Mouse (Mus musculus): ENCODE data around the gene Klhl4.

The Klhl4 gene

GRCm38 (mm10) chrX:114473782-114474731 lies at the start of gene Klhl4:
Gene Klhl4 (plus strand): TSS chrX:114474333.
- DNase-seq, result peak in 1 of 2 experiments; percentile 21

GRCm38 (mm10) chrX:114484153-114484552 lies 10.0 kb downstream of the Klhl4 start:
- DNase-seq, result no peak

- no peak for DNase-seq
Measured at GRCm38 (mm10) chrX:114486691-114487090, 12.6 kb downstream of the Klhl4 start.

GRCm38 (mm10) chrX:114558141-114558540 lies 84.0 kb downstream of the Klhl4 start:
- DNase-seq, result no peak

GRCm38 (mm10) chrX:114582311-114582710 lies 108.2 kb downstream of the Klhl4 start:
- DNase-seq, result no peak

Data from thymus, adult 18-20 months (tissue).